Mouse (Mus musculus) urinary bladder, postnatal 14 days (tissue): ENCODE measurements around the gene Ajap1.

ENCODE experiments used
- DNase-seq: peaks from one replicate; pipeline ENCODE4 v3.0.0; 2021; ENCODE audit warnings: low spot score

Gene Ajap1

DNA sequence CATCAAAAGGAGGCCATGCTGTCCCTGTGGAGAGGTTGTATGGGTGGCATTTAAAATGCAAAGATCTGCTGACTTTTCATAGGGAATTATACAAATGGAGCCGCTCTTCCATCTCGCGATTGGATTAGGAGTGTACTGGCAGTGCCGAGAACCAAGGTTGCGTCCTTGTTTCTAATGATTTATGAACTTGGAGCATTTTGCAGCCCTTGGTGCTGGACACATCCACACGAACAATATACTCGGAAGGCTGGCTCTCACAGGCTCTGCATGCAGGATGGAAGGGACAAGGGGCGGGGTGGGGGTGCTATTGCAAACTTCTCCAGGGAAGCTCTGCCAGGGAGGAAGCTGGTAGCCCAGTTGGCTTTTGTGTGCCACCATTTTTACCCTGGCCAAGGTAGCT, 31.1 kb downstream of the Ajap1 start:
- no peak for DNase-seq

DNA sequence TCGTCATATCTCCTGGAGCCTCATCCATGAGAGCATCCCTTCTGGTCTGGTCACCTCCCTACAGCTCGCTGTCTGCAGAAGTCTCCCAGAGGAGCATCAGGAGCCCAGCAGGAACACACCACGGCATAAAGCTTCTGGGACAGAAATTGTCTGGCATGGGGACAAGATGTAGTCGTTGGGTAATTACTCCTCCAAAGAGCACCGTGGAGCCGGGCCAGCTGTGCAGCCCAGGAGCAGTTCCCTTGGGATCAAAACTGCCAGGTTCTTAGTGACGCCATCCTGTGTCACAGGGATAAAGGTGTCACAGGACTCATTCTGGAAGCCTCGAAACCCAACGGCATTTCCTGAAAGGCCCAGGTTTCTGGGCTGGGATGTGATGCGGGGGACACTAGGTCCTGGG, 40.1 kb downstream of the Ajap1 start:
- DNase-seq = no peak

DNA sequence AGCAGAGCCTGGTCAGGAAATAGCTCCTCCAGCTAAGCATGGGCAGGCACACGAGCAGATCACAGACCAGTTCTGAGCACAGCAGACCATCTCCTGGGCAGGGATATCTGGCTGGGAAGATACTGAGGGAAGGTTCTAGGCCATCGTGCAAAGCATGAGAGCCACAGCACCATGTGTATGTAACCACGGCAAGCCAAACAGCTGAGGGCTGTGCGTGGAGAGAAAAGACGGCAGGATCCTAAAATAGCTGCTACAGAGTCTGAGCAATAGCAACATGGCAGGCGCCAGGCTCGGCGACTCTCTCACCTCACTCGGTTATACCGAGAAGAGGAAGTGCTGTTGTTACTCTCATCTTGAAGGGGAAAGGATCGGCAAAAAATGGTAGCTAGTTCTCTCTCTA, 42.7 kb downstream of the Ajap1 start:
- no peak for DNase-seq

DNA sequence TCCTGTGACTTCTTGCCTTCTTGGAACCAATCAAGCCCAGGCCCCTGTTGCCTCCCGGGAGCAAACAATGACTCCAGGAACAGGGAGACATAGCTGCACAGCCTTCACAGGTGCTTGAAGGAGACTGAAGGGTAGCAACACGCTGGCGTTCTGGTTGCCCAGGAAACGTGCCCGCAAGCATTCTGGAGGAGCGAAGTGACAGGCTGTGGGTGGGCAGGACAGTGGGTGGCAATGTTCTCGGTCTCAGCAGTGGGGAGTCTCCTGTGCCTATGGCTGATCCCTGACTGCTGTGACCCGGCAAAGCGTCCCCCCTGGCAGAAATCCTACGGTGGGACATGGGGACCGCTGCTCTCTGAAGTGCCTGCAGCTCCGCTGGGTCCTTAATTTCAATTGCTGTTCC, 43.6 kb downstream of the Ajap1 start:
- DNase-seq = no peak

DNA sequence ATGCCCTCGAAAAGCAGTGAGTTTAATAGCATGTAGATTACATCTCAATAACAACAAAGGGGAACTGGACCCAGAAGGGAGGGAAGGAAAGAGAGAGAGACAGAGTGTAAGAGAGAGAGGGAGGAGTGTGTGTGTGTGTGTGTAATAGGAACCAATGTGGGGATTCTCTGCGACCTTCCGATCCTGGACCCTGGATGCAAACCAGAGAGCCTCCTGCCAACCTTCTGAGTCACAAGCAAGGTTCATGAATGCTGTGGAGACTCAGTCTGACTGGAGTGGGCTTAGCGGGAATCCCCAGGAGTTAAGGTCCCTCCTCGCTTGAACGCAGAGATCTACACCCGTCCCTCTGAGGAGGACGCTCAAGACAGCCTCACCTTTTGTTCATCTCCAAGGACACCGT, 45.4 kb downstream of the Ajap1 start:
- no peak for DNase-seq

DNA sequence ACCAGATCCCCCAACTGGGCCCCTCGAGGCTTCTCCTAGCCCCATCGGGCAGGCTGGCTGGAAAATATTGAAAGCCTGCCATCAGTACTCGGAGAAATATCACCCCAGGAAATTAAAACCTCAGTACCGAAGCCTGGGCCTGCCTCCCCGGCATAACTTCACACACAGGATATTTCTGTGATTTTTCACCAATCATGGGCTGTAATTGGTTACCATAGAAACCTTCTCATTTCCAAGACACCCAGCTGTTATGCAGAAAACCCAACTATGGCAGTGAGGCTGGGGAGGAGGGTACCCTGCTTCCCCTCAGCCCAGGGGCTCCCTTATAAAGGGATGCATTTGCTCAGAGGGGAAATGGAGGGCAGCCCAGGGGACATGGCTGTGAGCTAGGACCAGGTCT, 46.7 kb downstream of the Ajap1 start:
- no peak for DNase-seq

DNA sequence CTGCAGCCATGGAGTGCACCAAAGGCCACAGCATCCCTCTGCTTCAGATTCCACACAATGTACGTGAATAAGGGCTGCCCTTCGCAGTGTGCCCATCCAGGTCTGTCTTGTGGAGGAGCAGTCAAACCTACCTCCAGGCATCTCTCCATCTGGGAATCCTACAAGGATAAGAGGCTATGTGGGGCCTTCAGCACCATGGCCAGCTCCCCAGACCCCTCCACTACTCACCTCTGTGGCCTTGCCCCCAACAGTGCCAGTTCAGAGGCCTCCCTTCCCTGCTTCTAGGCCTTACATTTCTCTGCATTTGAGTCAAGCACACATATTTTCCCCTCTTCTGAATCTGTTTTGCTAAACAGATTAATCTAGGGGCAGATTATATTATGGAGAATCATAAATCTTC, 52.6 kb downstream of the Ajap1 start:
- DNase-seq = no peak

DNA sequence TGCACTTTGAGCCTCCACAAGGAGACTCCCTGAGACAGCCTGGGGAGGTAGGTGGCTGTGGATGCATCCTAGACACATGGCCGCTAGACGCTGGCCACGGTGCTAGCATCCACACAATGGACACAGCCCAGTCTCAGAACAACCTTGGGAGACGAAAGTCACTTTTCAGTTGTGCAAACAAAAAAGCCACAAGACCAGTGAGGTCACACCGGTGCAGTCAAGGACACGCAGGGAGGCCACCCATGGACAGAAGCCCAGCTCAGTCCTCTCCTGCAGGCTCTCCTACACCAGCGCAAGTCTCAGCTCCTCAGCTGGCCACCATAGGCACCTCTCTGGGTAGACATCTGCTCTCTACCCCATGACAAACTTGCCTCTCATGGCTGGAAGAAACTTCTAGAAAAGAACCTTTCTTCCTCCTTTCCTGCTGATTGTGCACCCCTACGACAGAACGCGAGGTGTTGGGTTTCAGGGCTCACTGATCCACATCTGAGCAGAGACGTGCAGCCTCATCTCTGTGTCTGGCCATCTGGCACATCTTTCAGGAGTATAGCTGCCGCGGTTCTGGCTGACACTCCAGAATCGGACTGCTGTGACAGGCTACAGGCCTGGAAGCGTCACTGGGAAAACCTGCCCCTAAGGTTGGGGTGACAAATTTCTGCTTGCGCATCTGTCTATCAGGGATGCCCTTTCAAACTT, 56.5 kb downstream of the Ajap1 start:
- no peak for DNase-seq

DNA sequence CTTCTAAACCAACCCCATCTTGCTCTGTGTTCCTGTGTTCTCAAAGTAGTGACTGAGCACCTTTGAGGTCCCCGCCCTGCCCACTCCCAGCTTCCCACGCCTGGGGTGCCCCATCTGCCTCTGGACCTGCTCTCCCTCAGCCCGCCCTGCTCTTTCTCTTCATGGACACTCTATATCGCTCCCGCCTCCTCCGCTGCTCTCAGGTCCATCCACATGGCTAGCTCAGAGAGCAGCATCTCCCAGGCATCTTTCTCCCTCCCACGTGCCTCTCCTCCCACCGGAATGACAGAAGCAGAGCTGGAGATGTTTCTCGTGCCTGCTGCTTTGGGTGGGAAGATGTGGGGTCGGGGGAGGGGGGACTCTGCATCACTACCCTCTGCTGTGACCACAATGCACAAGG, 58.3 kb downstream of the Ajap1 start:
- no peak for DNase-seq

DNA sequence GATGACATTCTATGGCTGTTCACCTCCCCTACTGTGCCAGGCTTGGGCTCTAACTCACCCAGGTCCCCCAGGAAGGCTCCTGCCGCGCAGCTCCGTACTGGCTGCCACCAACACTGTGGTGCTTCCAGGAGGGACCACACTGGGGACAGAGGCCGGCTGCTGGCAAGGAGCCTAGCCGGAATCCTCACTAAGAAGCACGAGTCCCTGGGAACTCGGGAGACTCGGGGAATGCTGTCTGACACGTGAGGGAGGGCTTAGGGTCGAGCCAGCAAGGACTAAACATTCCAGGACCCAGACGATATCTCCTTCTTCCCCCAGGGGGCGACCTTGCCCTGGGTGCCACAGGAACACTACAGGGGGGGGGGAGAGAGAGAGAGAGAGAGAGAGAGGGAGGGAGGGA, 64.7 kb downstream of the Ajap1 start:
- DNase-seq = no peak

DNA sequence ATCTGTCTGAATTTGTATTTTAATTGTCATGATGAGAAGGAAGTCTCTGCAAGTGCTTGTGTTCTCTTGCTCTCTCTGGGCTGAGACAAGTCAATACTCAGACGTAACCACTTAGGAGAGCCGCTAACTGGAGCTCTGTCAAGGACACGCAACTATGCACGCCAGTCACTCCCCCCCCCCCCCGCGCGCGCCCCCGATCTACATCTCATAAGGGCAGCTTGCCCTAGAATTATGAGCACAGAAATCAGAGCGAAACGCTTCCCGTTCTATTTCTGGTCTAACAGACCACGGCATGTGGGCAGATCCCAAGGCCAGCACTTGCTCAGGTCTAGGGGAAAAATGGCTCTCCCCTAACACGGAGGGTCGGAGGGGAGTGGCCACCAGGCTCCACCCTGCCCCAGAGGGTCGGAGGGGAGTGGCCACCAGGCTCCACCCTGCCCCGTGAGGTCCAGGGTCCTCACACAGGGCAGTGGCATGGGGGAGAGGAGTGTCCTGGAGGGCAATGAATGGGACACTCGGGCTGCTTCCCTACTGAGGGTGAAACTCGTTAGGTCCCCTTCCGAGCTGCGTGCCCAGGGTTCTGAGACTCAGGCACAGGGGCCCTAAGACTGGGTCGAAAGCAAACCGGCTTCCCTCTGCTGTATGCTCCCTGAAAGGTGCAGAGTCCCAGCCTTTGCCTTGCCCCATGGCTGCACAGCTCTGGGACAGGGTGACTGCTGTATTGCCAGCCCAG, 65.3 kb downstream of the Ajap1 start:
- DNase-seq = no peak

DNA sequence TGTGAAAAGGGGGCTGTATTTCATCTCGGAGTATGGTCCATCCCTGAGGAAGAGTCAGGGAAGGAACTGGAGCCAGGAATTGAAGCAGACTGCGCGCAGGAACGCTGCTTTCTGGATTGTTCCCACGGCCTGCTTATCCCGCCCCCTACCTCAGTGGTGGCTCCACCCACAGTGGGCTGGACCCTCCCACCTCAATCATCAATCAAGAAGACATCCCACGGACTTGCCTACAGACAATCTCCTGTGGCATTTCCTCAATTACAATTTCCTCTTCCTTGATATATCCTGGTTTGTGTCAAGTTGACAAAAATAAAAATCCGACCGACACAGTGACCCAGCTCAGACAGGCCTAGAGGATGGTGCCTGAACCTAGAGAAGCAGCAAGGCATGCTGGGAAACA, 66.5 kb downstream of the Ajap1 start:
- no peak for DNase-seq

DNA sequence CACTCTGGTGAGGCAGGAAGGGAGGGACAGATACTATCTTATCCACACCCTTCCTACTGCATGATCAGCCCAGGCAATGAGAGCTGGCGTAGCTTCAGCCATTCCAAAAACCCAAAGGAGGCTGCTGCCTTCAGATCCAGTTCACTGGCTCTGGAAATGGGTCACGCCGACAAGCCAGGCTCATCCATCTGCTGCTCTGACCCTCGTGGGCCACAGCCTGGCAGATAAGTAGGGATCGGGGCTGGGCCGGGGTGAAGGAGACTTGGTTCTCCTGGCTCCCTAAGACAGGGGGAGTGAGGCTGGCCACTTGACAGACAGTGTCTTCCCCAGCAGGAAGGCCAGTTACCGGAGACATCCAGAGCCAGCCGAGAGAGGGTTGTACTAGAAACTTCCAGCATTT, 84.2 kb downstream of the Ajap1 start:
- no peak for DNase-seq

DNA sequence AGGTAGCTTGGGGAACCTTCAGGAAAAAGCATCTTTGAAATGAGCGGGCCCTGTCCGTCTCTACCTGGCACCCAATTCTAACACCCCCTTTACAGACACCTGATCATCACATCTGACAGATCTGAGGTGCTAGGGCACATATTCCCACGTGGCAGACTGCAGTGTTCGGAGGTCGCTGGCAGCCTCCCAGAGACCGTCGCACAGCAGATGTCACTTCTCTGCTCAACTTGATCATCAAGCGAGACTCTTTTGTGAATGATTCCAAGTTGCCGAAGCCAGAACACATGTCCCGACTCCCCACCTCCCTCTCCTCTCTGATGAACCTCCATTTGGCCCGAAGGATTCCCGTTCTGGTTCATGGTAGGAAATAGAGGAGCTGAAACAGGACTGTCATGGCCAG, 95.1 kb downstream of the Ajap1 start:
- no peak for DNase-seq

DNA sequence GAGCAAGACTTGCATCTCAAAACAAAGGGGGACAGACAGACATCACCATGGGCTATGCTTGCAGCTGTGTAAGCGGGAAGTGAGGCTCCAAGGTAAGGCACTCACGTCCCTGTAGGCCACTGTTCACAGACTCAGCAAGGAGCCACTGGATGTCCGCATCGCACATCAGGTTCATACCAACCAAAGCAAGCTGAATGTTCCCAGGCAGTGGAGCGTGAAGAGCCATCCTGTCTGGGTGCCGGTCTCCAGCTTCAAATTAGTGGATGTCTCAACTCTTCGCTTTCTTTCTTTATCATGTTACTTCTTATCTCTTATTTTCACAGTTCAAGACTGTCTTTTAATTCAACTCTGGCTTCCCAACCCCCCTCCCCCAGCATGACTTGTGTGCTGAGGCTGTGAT, 101.2 kb downstream of the Ajap1 start:
- no peak for DNase-seq

DNA sequence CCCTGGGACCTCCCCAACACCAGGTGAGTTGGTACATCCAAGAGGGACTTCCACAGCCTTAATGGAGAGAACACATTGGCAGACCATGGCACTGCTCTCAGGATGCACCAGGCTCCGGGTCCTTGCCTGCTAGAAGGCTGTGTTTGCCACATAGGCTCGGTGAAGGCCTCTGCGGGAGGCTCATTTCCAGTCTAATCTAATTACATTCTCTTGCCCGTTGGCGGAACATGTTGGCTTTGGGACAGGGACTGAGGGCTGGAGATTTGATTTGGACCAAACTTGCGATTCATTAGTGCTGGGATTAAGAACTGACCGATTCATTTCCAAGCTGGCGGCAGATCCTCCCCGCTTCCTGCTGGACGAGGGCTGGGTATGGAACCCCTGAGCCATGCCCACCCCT, 101.7 kb downstream of the Ajap1 start:
- no peak for DNase-seq

DNA sequence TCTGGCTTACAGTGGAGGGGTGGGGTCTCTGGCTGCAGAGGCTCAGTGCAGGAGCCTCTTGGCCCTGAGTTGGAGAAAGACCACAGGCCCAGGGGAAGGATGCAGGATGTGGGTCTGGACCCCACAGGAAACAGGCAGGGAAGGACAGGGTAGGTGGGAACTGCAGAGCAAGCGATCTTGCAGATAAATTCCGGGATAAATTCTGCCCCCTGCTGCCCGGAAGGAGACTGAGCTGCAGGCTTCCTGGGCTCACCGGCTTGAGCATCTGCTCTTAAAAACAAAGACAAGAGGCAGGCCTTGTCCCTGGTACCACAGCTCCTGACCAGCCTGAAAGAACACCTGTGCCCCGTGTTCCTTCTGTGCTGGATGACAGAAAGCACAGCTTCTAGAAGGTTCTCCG, 104.6 kb downstream of the Ajap1 start:
- peak; percentile 3 for DNase-seq

DNA sequence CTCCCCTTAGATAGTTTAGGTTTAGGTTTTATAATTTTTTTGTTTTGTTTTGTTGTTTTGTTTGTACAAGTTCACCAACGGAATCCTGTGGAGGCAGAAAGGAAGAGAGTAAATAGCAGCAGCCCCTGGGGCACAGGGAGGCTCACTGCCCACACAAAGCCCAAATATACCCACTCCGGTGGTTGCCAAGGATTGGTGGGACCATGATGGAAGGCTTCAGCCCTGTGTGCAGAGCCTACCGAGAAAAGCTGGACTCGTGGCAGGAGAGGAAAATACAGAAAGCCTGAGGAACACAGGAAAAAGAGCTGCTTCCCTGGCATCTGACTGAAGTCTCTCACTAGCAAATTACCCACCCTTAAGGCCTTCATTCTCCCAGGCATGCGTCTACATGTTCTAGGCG, 108.4 kb downstream of the Ajap1 start:
- no peak for DNase-seq

DNA sequence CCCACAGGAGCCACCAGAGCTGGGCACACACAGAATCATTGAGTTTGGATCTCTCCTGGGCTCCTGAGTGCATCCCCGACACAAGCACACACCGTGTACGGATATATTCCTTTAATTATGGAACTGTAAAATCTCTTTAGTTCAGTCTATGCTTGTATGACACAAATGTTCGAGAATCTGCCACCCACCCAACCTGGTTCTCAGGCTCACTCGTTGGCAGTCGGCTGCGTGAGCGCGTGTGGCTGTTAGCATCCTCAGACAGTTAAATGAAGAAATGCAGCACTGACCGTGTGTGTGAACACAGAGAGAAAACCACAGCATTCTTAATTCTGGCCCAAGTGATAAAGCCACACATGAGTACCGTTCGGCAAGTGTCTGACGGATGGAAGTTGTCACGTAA, 109.5 kb downstream of the Ajap1 start:
- DNase-seq = no peak

DNA sequence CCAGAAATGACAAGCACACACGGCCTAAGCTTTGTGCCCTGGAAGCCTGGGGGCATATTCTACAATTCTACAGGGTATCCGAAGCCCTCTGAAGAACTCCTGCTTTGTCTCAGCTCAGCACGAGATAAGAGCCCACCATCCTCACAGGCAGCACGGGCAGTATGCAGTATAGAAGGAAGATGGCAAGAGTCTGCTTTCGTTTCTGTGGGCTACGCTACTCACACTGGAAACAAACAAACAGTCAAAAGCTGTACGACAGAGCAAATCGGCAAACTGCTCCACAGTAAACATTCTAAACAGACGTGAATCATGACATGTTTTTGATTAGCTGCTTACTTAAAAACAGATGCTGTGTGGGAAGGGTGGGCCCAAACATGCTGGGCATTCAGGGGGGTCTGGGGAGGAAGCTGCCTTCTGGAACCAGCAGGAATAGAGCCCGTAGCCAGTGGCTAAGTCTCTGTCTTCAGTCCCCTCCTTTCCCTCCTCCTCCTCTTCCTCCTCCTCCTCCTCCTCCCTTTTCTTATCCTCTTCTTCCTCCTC, 113.9 kb downstream of the Ajap1 start:
- no peak for DNase-seq

DNA sequence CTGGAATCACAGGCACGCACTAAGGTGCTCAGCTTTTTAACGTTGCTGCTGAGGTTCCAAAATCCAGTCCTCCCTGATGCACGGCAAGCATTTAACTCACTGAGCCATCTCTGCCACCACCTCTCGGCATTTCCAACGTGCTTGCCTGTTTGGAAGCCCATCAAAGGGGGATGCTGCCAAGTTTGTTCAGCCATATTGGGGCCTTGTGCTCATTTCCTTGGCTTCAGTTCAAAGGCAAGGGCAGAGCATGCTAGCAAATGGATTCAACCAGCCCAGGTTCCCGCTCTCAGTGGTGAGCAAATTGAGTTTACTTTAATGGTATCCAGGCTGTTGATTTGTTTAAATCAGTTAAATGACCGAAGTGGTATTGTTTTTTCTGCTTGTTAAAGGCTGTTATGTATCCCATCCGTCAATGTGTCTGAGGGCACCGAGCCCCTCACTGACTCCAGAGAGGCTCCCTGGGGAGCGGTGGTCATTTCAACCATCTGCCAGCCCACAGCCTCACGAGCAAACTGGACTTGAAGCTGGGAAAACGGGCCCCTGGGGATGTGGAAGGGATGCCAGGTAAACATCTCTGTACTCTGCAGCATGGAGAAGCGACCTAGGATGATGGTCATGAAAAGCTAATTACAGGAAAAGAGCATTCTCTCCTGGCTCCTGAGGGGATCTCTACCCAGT, 121.6 kb downstream of the Ajap1 start:
- DNase-seq = no peak

DNA sequence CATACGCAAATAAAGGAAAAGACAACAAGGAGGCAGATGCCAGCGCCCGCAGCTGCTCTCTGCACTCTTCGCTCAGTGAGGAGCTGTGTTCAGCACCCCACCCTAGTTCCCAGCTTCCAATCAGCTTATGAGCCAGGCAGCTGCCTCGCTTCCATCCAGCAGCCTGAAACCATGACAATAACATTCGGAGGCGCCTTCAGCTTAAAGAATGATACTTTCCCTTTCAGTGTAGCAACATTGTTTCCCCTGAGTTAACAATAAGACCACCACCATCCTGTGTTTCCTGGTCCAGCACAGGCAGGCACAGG, 124.4 kb downstream of the Ajap1 start:
- no peak for DNase-seq

DNA sequence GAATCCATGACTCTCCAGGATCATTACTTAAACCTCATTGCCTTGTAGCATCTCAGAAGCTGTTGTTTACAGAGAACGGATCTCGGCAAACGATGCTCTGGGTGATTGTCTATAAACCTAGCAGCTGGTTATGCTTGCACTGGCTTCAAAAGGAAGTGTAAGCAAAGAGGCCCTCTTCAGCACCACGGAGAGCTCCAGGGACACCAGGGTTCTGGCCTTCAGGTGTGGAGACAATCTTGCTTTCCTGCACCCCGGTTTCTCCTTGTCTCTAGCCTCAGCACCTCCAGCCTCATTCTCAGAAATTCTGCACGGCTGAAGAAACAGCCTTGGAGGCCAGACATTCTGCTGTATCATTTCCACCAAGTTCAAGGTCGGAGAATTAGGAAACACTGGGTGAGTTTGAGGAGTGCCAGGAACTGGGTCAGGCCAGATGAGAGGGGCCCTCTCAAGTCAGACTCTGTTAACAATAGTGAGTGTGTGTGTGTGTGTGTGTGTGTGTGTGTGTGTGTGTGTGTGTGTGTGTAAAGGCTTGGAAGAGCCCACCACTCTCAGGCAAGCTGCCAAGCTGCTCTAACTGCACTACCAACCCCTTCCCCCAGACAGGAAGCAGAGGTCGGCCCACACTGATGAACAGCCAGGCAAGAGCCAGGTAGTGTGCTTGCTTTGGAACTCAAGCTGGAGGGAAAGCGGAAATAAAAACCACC, 124.9 kb downstream of the Ajap1 start:
- DNase-seq = peak; percentile 43
